Mouse (Mus musculus): ENCODE data around the gene Pheta1.
A peak's percentile ranks its signal among the peaks of the same experiment; 100 is the strongest.

The Pheta1 gene

DNA sequence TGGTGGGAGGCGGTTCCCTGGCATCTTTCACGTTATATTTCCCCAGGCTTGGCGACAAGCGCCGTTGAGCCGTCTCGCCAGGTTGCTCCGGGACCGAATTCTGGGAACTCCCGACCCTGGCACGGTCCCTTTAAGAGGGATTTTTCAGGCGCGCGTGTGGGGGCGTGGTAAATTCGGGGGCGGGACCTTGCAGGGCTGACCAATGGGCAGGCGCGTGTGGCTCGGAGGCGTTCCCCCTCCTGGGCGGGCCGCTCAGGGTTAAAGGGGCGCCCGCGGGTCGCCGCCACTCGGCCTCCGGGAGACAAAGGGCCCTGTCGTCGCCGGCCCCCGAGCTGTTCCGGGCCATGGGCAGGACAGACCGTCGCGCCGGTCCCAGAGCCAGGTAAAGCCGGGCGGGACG lies at the start of gene Pheta1:
Gene Pheta1 (plus strand): TSS at position 242 of the 400 bp plus-strand sequence.
- peak; percentile 95 for DNase-seq (ENCODE audit: low spot score)

DNA sequence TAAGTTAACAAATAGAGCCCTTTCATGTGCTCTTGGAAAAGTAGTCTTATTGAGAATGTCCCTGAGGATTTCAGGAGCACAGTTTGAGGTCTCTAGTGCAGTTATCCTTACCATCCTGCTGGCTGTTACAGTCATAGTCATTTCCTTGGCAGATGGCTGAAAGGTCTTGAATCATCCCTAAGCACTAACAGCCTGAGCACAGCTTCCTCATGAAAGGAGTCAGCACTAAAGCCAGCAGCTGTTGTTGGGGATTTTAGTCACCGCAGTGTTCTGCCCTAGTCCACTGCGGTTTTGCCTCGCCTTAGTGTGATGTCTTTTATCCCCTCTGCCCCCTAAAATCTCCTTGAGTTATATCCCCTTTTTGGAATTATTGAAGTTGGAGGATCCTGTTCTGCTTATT lies 41.6 kb upstream of the Pheta1 start:
- DNase-seq (ENCODE audit: low spot score) = no peak

DNA sequence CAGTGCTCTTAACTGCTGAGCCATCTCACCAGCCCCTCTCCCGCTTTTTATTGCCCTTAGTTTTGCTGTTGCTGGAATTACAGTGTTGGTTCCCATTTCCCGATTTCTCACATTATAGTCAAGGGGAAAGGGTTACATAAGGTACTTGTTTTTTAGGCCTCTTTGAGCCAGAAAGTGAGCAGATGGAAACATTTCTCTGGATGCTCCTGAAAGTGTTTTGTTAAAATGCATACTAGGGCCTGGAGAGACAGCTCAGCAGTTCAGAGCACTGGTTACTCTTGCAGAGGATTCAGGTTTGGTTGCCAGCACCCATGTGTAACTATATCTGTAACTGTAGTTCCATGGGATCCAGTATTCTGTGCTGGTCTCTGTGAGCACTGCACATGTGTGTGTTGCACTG lies 40.6 kb upstream of the Pheta1 start:
- DNase-seq (ENCODE audit: low spot score) = no peak

DNA sequence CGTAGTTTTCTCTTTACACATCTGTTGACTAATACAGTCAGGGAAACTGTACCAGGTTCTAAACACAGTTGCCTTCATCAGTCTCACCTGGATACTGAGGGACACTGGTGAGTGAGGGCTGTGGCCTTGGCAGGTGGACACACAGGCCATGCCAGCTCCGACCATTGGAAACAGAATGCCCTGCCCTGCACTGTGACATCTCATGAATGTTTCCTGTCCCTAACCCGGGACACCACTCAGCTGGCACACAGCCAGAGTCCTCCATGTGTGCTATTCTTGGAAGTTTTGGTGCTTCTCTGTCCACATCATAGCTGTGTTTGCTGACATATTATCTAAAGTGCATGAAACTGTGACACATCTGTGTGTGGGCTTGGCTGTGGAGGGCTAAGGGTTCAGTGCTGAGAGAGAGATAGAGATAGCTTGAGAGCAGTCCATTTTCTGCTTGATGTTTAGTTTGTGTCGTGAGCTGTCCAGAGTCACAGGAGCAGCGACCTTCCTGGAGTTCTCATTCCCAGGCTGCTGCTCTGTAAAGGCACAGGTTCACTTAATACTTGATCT lies 39.0 kb upstream of the Pheta1 start:
- no peak for DNase-seq (ENCODE audit: low spot score)

DNA sequence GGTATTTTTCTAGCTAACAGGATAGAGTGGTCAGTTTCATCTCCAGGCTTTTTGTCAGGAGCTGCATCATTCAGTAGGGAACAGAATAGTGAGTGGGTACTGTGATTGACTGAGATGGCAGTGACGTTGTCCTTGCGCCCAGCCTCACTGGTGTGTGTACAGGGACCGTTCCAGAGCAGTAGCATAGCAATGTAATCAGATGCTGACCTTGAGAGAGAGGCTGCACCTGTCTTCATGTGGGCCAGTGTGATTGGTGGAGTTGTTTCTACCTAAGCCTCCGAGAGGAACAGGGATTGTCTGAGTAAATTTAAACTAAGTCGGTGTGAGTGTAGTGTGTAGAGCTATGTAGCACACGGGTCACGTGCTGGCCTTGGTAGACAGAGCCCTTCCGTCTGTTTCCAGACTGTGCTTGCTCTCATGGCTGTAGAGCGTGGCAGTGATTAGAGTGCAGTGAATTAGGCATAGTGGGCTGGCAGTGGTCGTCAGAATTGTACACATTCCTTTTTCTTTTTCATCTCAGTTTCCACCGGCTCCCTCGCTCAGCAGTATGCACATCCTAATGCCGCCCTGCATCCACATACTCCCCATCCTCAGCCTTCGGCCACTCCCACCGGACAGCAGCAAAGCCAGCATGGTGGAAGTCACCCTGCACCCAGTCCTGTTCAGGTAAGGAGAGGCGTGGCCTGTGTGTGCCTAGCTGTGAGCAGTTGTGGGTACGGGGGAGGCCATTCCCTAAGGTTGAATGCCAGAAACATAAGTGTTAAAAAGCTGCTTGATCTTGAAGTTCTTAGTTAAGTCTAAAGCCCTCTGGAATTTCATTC lies 38.2 kb upstream of the Pheta1 start:
- DNase-seq (ENCODE audit: low spot score) = no peak

DNA sequence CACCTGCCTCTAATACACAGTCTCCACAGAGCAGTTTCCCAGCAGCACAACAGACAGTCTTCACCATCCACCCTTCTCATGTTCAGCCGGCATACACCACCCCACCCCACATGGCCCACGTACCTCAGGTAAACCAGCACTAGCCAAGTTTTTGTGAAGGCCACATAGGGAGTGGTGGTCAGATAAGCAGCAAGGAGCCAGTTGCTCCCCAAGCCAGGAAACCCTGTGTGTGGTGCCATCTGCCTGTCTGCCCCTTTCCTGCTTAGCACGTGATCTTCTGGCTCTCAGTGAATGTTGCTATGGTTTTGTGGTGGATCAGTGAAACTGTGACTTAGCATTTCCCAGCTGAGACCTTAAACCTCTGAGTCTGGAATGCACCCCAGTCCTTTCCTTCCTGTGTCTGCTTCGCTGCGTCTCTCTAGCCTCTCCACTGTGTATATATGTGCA lies 37.3 kb upstream of the Pheta1 start:
- no peak for DNase-seq (ENCODE audit: low spot score)

DNA sequence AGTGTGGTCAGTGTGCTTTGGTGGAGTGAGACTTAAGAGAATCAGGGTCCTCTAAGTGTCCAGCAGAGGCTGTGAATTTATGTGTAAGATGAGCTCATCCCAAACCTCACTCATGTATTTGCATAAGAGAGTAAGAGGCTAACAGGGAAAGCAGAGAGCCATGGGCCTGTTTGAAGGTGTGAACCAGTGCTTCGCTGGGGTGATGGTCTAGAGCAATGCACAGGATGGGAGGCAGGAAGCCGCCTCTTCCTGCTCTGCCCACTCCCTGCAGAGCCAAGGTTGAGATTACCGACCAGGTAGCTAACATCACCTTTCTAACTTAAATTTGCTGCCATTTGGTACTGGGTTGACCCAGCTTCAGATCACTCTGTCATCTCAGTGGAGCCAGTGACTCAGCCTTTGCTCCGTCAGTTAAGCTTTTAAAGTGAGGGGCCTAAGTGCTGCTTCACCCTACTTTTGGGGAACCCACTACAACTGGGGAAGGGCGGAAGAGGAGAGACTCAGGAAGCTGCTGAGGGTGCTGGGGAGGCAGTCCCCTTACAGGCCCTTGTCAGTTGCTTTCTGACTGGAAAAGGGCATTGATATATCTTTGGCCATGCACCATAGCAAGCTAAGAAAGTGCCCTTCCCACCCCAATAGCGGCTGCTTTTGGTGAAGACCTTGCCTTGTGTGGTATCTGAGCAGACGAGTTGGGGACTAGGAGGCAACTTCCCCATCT lies 36.1 kb upstream of the Pheta1 start:
- DNase-seq (ENCODE audit: low spot score) = no peak

DNA sequence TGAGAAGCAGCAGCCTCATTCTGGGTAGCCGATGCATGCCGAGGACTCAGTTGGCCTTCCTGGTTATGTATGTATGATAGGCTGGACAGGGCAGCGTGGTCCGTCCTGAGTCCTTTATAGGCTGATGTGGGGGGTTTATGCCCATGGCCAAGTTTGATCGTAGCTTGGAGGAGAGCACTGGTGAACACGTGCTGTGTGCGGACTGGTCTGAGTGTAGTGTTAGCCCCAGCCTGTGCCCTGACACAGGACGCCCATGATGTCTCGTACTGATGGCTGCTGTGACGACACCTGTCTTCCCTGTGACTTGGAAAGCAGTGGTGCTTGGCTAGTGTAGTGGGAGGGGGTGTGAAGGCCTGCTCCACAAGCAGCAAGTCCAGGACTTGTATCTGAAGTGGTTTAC lies 35.0 kb upstream of the Pheta1 start:
- DNase-seq (ENCODE audit: low spot score) = no peak

DNA sequence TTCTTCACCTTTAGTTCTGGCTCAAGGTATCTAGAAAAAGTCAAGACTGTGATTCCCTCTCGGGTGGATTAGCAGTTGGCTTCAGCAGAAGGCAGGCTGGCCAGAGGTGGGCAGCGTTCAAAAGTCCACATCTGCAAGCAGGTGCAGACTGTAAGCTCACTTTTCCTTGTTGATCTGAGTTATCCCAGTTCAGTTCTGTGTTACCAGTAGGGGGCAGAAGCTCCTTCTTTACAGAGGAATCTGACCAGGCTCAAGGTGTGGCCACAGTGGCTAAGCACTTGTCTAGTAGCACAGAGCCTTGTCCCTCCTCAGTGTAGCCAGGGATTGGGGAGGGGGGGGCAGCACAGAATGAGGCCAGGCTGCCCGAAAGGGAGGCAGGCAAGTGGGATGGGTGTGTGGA lies 33.7 kb upstream of the Pheta1 start:
- peak; percentile 88 for DNase-seq (ENCODE audit: low spot score)

DNA sequence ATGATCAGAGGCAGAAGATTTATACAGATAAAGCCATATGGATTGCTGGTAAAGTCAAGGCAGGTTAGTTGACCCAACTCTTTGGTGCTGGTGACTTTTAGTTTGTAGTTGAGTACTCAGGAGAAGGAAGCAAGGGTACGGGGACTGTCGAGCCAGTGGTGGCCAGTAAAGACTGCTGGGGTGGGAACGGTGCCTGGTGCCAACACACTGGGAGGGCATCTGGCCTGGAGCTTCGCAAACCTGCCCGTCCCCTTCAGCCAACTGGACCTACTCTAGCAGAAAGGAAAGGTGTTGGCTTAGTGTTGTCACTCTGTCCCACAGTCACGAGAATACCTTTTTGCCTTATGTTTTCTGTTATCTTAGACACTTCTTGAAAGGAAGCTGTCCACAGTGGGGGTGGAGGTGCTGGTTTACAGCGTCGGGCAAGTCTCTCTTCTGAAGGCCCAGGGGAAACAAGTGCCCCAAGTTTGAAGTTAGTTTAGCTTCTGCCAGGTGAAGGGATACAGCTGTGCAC lies 32.9 kb upstream of the Pheta1 start:
- no peak for DNase-seq (ENCODE audit: low spot score)

DNA sequence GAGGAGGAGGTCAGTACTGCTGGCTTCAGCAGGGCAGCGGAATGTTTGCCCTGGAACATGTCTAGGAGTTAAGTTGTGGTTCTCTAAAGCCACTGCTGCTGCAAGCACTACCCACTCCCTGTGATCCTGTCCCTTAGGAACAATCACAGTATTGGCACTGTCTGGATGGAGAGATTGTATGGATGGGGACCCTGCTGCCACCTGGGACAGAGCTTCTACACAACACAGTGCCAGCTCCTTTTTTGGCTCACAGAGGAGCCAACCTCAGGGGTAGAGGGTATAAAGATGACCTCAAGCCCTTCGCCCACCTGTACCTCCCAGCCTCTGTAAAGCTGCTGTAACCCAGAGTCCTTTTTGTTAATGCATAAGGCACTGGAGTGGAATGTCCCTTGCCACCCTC lies 32.2 kb upstream of the Pheta1 start:
- DNase-seq (ENCODE audit: low spot score) = no peak

DNA sequence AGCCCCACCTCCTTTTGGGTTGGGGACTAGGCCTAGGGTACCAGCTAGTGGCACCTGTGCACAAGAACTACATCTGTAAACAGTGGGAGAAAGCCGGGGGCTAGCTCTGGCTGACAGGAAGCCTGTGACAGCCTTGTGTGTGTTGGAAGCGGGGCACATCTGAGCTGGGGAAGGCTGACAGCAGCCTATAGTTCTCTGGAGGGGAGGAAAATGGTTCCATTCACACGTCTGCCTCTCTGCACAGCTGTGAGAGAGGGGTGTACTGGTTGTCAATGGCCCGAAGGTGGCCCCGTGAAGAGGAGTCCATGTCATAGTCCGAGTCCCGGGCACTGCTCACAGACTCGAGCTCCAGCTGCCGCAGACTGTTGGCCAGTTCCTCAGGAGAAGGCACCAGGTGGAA lies 31.2 kb upstream of the Pheta1 start:
- no peak for DNase-seq (ENCODE audit: low spot score)

DNA sequence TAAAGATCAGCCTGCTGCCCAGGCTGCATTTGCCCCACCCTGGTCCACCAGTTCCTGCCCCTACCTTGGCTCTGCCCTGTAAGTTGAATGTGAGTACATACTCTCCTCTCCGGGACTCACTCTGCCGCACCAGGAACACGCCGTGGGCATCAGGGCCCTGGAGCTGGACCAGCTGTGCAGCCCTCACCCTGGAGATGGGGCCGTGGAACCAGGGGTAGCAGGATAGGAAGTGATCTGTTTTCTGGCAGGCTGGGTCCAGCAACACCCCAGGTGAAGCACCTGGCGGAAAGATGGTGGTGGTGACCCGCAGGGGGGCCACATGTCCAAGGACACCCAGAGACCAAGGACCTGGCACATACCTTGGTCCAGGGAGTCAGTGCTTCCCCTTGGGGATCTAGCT lies 30.4 kb upstream of the Pheta1 start:
- DNase-seq (ENCODE audit: low spot score) = no peak

DNA sequence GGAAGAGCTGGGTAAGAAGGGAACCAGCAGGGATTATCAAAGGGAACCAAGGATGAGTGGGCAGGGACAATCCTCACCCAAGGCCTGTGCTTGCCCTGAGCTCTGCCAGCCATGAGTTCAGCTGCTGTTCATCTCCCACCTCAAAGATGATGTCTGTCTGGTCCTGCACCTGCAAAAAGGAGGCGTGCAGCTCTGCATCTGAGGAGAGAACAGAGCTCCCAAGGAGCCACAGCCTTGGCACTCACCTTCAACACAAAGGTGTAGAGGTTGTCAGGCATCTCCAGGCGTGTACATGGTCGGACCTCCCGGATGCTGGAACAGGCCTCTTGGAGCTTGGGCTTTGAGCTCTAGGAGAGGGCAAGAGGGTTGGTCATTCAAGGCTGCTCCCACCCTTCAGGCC lies 29.9 kb upstream of the Pheta1 start:
- DNase-seq (ENCODE audit: low spot score) = no peak

DNA sequence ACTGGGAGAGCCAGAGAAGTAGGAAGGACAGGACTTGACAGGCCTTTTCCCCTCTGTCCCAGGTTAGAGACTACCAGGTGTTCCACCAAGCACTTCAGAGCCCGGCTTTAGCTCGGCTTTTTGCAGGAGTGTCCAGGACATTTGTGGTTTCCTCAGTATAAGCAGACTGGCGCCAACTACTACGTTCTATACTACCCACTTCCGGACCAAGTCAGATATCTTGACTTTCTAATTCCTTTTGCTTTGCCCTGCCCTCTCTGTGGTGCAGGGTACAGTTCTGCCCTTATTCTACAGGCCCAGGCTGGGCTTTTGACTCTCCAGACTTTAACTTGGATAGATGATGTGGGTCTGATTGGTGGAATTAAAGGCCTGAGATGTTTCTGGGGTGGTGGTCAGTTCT lies 29.2 kb upstream of the Pheta1 start:
- no peak for DNase-seq (ENCODE audit: low spot score)

DNA sequence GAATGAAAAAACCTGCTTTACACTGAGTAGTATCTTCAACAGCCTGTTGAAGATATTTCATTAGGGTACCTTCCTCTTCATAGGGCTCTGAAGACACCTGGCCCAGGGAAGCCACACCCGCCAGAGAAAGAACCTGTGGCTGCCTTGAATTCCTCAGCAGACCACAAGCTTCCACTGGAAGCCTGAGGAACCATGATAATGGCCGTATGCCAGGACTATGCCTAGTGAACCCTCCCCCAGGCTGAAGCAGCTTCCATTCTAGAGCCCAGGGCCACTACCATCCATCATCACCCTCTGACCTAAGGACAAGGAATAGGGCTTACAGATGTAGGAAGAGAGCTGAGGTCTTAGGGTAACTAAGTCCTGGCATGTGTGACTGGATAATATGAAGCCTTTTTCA lies 28.6 kb upstream of the Pheta1 start:
- no peak for DNase-seq (ENCODE audit: low spot score)

DNA sequence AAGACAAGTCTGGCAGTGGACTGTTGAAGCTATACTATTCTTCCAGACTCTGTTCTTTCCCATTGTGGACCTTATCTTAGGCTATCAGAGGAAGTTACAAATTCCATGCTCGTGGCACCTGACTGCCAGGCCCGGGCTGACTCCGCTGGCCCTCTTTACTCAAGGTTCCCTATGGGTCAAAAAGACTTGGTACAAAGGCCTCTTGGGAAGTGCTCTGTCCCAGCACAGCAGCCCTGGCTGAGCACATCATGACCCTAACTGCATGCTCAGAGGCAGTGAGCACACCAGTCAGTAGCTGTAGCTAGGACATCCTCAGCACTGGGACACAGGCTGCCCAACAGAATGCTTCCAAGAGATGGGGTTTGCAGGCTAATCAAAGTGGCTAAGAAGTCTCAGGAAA lies 28.1 kb upstream of the Pheta1 start:
- DNase-seq (ENCODE audit: low spot score) = no peak

DNA sequence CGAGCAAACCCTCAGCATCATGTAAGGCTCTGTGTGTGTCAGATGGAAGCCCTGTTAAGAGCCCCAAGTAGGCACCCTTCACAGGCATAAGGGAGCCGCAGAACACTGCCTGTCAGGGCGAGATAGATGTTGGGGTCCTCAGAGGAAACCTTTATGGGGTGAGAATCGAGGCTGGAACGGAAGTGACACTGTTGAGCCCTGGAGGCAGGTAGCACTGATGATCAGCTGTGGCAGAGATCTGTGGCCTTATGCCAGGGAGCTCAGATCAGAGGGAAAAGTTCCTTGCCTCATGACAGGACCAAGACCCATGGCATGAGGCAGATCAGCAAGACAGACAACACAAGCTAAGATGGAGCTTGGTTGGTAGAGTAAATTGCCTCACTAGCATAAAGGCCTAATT lies 27.7 kb upstream of the Pheta1 start:
- no peak for DNase-seq (ENCODE audit: low spot score)

DNA sequence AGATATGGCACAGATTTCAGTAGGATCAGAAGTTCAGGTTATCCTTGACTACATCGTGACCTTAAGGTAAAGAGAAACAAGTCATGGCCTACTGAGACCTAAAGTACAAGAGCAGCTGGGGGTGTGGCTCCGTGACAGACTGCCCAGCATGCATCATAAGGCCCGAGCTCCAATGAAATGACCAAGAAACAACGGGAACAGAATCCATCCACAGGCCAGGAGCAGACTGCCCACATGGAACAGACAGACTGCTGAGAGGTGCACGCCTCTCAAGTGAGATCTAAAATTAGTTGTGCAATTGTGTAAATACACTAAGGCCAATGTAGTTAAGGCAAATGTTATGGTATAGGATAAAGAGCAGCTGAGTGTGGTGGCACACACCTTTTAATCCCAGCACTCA lies 27.2 kb upstream of the Pheta1 start:
- no peak for DNase-seq (ENCODE audit: low spot score)

DNA sequence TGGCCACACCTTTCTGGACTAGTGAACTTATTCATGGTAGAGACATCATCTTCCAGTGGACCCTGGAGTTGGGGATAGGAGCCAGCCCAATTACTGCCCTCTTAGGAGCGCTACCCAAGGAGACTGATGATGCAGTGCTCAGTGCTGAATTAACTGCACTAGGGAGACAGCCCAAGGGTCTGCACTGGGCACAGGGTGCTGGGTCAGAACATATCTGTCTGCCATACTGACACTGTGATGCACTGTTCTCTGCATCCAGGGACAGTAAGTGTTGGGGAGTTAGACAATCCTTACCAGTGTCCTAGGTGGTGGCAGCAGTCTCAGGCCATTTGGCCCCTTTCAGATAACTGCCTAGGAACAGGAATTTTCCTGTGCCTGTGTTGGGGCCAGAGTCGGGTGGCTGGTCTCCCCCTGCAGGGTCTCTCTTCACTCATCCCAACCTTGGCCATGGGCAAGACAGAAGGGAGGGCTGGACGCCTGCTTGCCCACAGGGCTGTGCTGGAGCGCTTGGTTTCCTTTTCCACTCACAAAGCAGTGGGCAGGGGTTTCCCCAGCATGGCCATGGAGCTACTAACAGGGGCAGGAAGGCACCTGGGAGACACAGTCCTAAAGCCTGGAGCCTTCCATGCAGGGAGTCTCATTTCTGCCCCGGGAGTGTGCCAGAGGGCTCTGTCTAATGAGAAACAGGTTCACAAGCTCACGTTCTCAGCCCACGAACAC lies 25.8 kb upstream of the Pheta1 start:
- no peak for DNase-seq (ENCODE audit: low spot score)

DNA sequence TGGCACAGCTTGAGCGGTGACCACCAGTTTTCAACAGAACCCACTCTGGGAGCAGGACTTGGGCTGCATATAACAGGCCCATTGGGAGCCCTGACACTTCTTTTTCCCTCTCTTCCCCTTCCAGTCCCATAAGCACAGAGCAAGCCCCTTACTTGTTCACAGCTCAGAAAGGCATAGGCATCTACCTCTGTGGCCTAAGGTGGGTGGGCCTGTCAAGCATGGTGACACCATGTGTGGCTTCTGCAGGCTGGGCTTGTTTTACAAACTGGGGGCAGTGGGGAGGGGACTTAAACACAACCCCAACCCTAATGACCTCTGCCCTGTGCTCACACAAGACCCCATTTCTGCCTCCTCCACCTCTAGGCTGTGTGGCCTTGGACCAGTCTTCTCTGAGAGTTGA lies 25.1 kb upstream of the Pheta1 start:
- no peak for DNase-seq (ENCODE audit: low spot score)

DNA sequence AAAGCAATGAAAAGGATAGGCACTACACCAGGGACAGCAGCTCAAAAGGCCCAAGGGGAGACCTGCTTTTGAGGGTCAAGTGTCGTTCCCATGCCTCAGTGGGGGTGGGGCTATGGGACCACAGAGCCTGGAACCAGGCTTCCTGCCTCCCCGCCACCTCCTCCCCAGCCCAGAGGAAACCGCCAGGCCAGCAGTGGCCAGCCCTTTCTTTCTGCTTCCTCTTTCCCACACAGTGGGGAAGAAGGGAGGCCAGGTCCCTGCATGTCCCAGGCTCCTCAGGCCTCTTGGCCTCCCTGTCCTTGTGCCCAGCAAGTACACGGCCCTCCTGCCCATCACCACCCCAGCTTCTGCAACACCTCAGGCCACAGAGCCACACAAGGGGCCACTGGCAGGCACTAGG lies 24.7 kb upstream of the Pheta1 start:
- peak; percentile 54 for DNase-seq (ENCODE audit: low spot score)
